Mouse (Mus musculus) testis, adult 2 months (tissue): ENCODE data around the gene Rnf187. TPM values are rescaled to one million over a fixed set of nuclear protein-coding genes. Genes with fewer than 3 reads are reported as not detected.
"Not testable (repeated sequence)": the region's sequence is repeated elsewhere in the genome, so short reads cannot be mapped to it uniquely, and the experiment has no call there.

Experiments
- H3K27ac ChIP-seq: fragments of 200-500 bp; 2 replicates; pipeline ENCODE4 v1.5.1; 2012; ENCODE audit warnings: low read depth, low read length; ENCODE audit not compliant: control insufficient read depth, insufficient read depth
- H3K27me3 ChIP-seq: fragments of 200-500 bp; 2 replicates; pipeline ENCODE4 v1.6.1; 2012; ENCODE audit warnings: mild to moderate bottlenecking, low read length, moderate library complexity; ENCODE audit not compliant: control insufficient read depth, insufficient read depth
- H3K36me3 ChIP-seq: fragments of 200-500 bp; 2 replicates; pipeline ENCODE4 v1.6.1; 2012; ENCODE audit warnings: mild to moderate bottlenecking, low read length; ENCODE audit not compliant: control insufficient read depth, insufficient read depth
- H3K4me1 ChIP-seq: fragments of 200-500 bp; 2 replicates; pipeline ENCODE4 v1.6.1; 2012; ENCODE audit warnings: low read length; ENCODE audit not compliant: control insufficient read depth, insufficient read depth
- H3K4me3 ChIP-seq: fragments of 200-500 bp; 2 replicates; pipeline ENCODE4 v1.5.1; 2012; ENCODE audit warnings: low read depth, mild to moderate bottlenecking, low read length, moderate library complexity, mixed read lengths; ENCODE audit not compliant: control insufficient read depth
- CTCF ChIP-seq: fragments of 200-500 bp; IDR thresholded peaks from 2 replicates; pipeline ENCODE4 v1.5.1; 2012; ENCODE audit warnings: low read depth, mild to moderate bottlenecking, inconsistent platforms, low read length, moderate library complexity; ENCODE audit not compliant: control insufficient read depth, insufficient read depth, insufficient replicate concordance
- POLR2A ChIP-seq: fragments of 200-500 bp; IDR thresholded peaks from 2 replicates; pipeline ENCODE4 v1.6.1; 2012; ENCODE audit warnings: low read depth, mild to moderate bottlenecking, inconsistent platforms, low read length, moderate library complexity; ENCODE audit not compliant: control insufficient read depth
- polyA plus RNA-seq: library from polyadenylated mRNA; depleted of rRNA; stranded (reverse); fragments of >200 nt; gene quantifications from 2 replicates; pipeline ENCODE4 v1.2.3, GENCODE M21; 2012

The Rnf187 gene
- polyA plus RNA-seq, 1 experiment: 215 TPM

DNA sequence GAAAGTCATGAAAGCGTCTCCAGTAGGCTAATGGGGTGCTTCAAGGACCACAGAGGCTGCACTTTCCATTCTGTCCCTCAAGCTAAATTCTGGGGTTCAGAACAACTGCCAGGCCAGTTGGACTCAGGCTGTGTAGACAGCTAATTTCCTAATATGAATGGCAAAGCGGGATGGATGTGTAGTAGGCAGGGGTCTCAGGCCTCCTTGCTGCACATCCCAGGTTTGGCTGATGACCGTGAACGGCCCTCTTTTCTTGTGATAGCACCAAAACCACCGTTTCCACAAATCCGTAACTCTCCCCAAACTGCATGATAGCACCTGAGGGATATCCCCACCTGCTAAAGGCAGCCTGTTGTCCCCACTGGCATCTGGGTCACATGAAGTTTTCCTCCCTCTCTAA lies 19.8 kb upstream of the Rnf187 start:
- Histone ChIP-seq H3K4me1 (peaks cover 12% of the 10 kb centered on the region), H3K27ac (peak overlapping the region; percentile 10; the same call in 1 of the 2 replicates), H3K4me3 (peak overlapping the region; percentile 80), H3K36me3 (no peaks in the 10 kb centered on the region), H3K27me3 (no peaks in the 10 kb centered on the region)
- no peak for TF ChIP-seq CTCF
- TF ChIP-seq POLR2A: no peak

DNA sequence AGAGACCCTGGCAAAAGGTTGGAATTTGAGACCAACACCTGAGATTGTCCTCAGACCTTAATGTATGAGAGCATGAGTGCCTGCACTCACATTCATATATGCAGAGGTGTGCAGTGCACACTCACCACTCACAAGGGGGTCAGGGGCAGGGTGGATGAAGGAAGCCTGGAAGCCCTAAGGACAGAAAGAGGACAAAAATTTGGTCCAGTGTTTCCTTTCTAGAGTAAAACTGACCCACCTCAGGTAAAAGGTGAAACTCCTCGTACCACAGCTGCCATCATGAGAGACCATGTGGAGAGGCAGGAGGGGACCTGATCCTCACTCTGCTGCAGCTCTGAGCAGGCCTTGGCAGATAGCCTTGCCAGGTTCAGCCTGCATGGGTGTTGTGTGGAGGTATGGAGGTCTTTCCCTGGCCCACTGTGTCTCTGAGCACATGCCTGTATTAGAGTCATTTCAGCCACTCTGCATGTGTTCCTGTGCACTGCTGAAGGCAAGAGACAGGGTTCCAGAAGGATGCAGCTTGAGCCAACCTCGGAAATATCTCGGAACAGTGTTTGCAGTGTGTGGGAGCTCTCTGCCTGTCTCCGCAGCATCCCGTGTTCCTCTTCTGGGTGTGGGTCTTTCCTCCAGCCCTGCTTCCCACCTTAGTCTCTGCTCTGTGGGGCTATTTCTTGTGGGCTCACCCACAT lies 18.7 kb upstream of the Rnf187 start:
- Histone ChIP-seq H3K4me3 (peak overlapping the region; percentile 65), H3K36me3 (no peaks in the 10 kb centered on the region), H3K4me1 (peaks cover 15% of the 10 kb centered on the region), H3K27ac (no peak overlapping the region; the same call in 1 of the 2 replicates), H3K27me3 (no peaks in the 10 kb centered on the region)
- TF ChIP-seq CTCF (no peak), POLR2A (no peak; the same call in 1 of the 2 replicates)

GRCm38 (mm10) chr11:58955868-58956257 lies 17.1 kb upstream of the Rnf187 start:
- TF ChIP-seq CTCF (no peak), POLR2A (no peak)

DNA sequence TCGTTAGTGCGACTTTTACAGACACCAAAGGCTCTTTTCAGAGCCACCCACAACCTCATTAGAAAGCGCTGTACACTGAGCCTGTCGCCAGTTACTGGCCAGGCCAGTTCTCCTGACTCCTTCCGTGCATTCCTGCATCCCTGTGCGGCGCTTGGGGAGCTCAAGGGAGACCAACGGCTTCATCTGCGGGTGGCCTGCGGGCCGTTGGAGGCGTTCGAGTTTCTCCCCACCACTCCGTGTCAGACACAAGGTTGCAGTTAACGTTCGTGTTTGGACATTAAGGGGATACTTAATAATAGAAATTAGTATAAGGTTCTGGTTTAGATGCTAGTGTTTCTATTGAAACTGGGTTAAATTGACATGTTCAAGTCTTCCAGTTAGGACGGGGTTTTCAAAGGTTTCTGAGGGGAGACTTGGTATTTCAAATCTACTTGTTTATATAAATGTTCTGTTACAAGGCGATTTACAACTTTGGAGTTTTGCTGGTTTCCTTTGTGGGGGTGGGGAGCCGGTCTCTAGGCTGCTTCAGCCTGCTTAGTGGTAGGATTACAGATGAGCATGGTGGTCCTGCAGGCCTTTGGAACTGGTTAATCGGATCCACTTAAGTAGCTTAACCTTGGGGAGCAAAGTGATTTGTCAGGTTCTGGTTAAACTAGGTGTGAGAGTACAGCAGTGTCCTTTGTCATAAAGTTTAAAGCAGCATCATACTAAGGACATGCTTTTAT lies 16.6 kb upstream of the Rnf187 start:
- Histone ChIP-seq H3K27me3 (no peaks in the 10 kb centered on the region), H3K36me3 (no peaks in the 10 kb centered on the region), H3K4me1 (peaks cover 15% of the 10 kb centered on the region), H3K27ac (peak overlapping the region; percentile 98), H3K4me3 (peak overlapping the region; percentile 92)
- TF ChIP-seq CTCF: no peak
- peak; percentile 9; the same call in 1 of the 2 replicates for TF ChIP-seq POLR2A

More at GRCm38 (mm10) chr11:58955868-58956257, 17.1 kb upstream of the Rnf187 start:
- peak overlapping the region; percentile 98 for H3K27ac ChIP-seq
- no peaks in the 10 kb centered on the region for H3K27me3 ChIP-seq
- H3K36me3 ChIP-seq: no peaks in the 10 kb centered on the region
- H3K4me3 ChIP-seq: peak overlapping the region; percentile 92; the same call in 1 of the 2 replicates
- peaks cover 15% of the 10 kb centered on the region for H3K4me1 ChIP-seq

GRCm38 (mm10) chr11:58954420-58955142 lies 15.9 kb upstream of the Rnf187 start, which contains the start of the genes Hist3h2a and Trim17:
Hist3h2a (plus strand) TSS chr11:58954685.
Trim17 (plus strand) TSS chr11:58954685.
- Histone ChIP-seq H3K36me3 (no peaks in the 10 kb centered on the region), H3K27me3 (no peaks in the 10 kb centered on the region), H3K27ac (peak within 1 kb of the TSS; percentile 98), H3K4me3 (peak within 1 kb of the TSS; percentile 92), H3K4me1 (peaks cover 13% of the 10 kb centered on the region)
- TF ChIP-seq POLR2A (peak; percentile 83), CTCF (peak; percentile 33; the same call in 1 of the 2 replicates)

DNA sequence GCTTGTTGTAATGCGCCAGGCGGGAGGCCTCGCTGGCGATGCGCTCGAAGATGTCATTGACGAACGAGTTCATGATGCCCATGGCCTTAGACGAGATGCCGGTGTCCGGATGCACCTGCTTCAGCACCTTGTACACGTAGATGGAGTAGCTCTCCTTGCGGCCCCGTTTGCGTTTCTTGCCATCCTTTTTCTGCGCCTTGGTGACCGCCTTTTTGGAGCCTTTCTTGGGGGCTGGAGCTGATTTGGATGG lies 15.4 kb upstream of the Rnf187 start:
- Histone ChIP-seq H3K27ac (peak overlapping the region; percentile 98), H3K4me3 (peak overlapping the region; percentile 92)
- H3K27me3 ChIP-seq, H3K4me1 ChIP-seq, H3K36me3 ChIP-seq: not testable (repeated sequence)

GRCm38 (mm10) chr11:58953351-58954169 lies 14.8 kb upstream of the Rnf187 start:
- H3K27ac ChIP-seq: peak overlapping the region; percentile 98
- no peaks in the 10 kb centered on the region for H3K27me3 ChIP-seq
- H3K4me1 ChIP-seq: peaks cover 10% of the 10 kb centered on the region
- H3K36me3 ChIP-seq: no peaks in the 10 kb centered on the region
- peak overlapping the region; percentile 92 for H3K4me3 ChIP-seq
- no peak for TF ChIP-seq CTCF
- TF ChIP-seq POLR2A: no peak
